In genomic region chr2:18690055-18690691, GRCm38 (mm10) we compare ENCODE assay signal across 8 mouse cellular contexts. TPM values are rescaled to one million over a fixed set of nuclear protein-coding genes. Genes with fewer than 3 reads are reported as not detected.
DNase-seq lines count a peak whose midpoint lies in the region; ATAC-seq and TF ChIP-seq lines count a peak whose summit lies in the region.

No protein-coding gene starts in this region.

- H3K27me3 ChIP-seq in forebrain, embryonic 10.5 days (ENCODE audit: poor library complexity, severe bottlenecking): peaks cover 96% of the 10 kb centered on the region
- peaks cover 33% of the 10 kb centered on the region for H3K27me3 ChIP-seq in hindbrain, embryonic 16.5 days (replicated peaks; ENCODE audit: control insufficient read depth, insufficient read depth, low read length)
- peaks cover 52% of the 10 kb centered on the region for H3K27me3 ChIP-seq in neural tube, embryonic 15.5 days (replicated peaks)

- peak overlapping the region; percentile 75 for H3K4me2 ChIP-seq in hindbrain, embryonic 16.5 days (ENCODE audit: low read length)
- H3K4me2 ChIP-seq in neural tube, embryonic 15.5 days: peak overlapping the region; percentile 87

- 1% methylated on average over 58 of the region's 58 CpGs for WGBS in lung, adult 2 months
- under 1% methylated on average over 58 of the region's 58 CpGs for WGBS in forebrain, embryonic 10.5 days
- WGBS in hindbrain, embryonic 16.5 days: under 1% methylated on average over 58 of the region's 58 CpGs
- WGBS in neural tube, embryonic 15.5 days: under 1% methylated on average over 53 of the region's 58 CpGs

- ATAC-seq in hindbrain, embryonic 16.5 days: peak; percentile 76
- peak; percentile 54 for ATAC-seq in neural tube, embryonic 15.5 days (ENCODE audit: low FRiP score)

- no peaks in the 10 kb centered on the region for H3K36me3 ChIP-seq in forebrain, embryonic 10.5 days (replicated peaks)
- H3K36me3 ChIP-seq in hindbrain, embryonic 16.5 days (ENCODE audit: control insufficient read depth, insufficient read depth, low read length): no peaks in the 10 kb centered on the region
- no peaks in the 10 kb centered on the region for H3K36me3 ChIP-seq in neural tube, embryonic 15.5 days

- H3K9ac ChIP-seq in hindbrain, embryonic 16.5 days (ENCODE audit: low read depth, low read length): peak overlapping the region; percentile 51
- H3K9ac ChIP-seq in neural tube, embryonic 15.5 days (replicated peaks): peak overlapping the region; percentile 38; the same call in 1 of the 2 replicates

- peak; percentile 35 for DNase-seq in lung, adult 2 months
- DNase-seq in lung, postnatal 14 days: no peak
- DNase-seq in T-cell, adult 2 months (ENCODE audit: low spot score): peak; percentile 20
- DNase-seq in forebrain, embryonic 10.5 days (ENCODE audit: extremely low spot score, low spot score): peak; percentile 75
- peak; percentile 20 for DNase-seq in liver
- no peak for DNase-seq in urinary bladder, postnatal 14 days (ENCODE audit: low spot score)

- TF ChIP-seq POLR2A in lung, adult 2 months (IDR thresholded peaks at IDR 0.05; ENCODE audit: borderline replicate concordance, extremely low read depth, low read depth, low read length): no peak

- H3K4me3 ChIP-seq in lung, adult 2 months (replicated peaks; ENCODE audit: extremely low read depth, low read depth, low read length): peak overlapping the region; percentile 20
- peak overlapping the region; percentile 59 for H3K4me3 ChIP-seq in forebrain, embryonic 10.5 days
- peak overlapping the region; percentile 46 for H3K4me3 ChIP-seq in hindbrain, embryonic 16.5 days (ENCODE audit: low read length)
- H3K4me3 ChIP-seq in neural tube, embryonic 15.5 days (replicated peaks): peak overlapping the region; percentile 45

- peak overlapping the region; percentile 86 for H3K27ac ChIP-seq in forebrain, embryonic 10.5 days
- H3K27ac ChIP-seq in hindbrain, embryonic 16.5 days (ENCODE audit: low read depth, low read length): no peak overlapping the region
- H3K27ac ChIP-seq in neural tube, embryonic 15.5 days (replicated peaks): no peak overlapping the region

- no peak for TF ChIP-seq CTCF in lung, adult 2 months (IDR thresholded peaks at IDR 0.05; ENCODE audit: insufficient read depth, low read length)

- H3K9me3 ChIP-seq in forebrain, embryonic 10.5 days: no peaks in the 10 kb centered on the region
- no peaks in the 10 kb centered on the region for H3K9me3 ChIP-seq in hindbrain, embryonic 16.5 days (ENCODE audit: control insufficient read depth, low read length)
- H3K9me3 ChIP-seq in neural tube, embryonic 15.5 days (replicated peaks): no peaks in the 10 kb centered on the region

- H3K4me1 ChIP-seq in lung, adult 2 months (ENCODE audit: control insufficient read depth, insufficient read depth, low read length): peaks cover 9% of the 10 kb centered on the region; the same call in 1 of the 2 replicates
- H3K4me1 ChIP-seq in forebrain, embryonic 10.5 days: peaks cover 39% of the 10 kb centered on the region
- peaks cover 15% of the 10 kb centered on the region for H3K4me1 ChIP-seq in hindbrain, embryonic 16.5 days (ENCODE audit: control insufficient read depth, insufficient read depth, low read depth, low read length)
- H3K4me1 ChIP-seq in neural tube, embryonic 15.5 days: peaks cover 32% of the 10 kb centered on the region

RNA-seq across cellular contexts. Expression of gene Spag6, which starts 3.7 kb away (rescaled TPM):
- polyA plus RNA-seq in lung, adult 2 months (2012; rRNA removed): 0.46 and 0.79 TPM in 2 replicates
- not detected in 2 replicates for polyA plus RNA-seq in forebrain, embryonic 10.5 days (2016; fragmentation: Nextera tagmentation; extraction: Ambion mirVana)
- 0.06 and 0.14 TPM in 2 replicates for polyA plus RNA-seq in hindbrain, embryonic 16.5 days (2015; fragmentation: Nextera tagmentation; extraction: Ambion mirVana)
- 0.06 TPM in 1 of 2 replicates, not detected in the other for polyA plus RNA-seq in neural tube, embryonic 15.5 days (2015; fragmentation: Nextera tagmentation; extraction: Ambion mirVana)

RNA-seq across cellular contexts. Expression of gene Bmi1, which starts 13.4 kb away (rescaled TPM):
- polyA plus RNA-seq in lung, adult 2 months (2012; rRNA removed): 16.2 and 19.0 TPM in 2 replicates
- 25.9 and 28.3 TPM in 2 replicates for polyA plus RNA-seq in forebrain, embryonic 10.5 days (2016; fragmentation: Nextera tagmentation; extraction: Ambion mirVana)
- polyA plus RNA-seq in hindbrain, embryonic 16.5 days (2015; fragmentation: Nextera tagmentation; extraction: Ambion mirVana): 14.0 and 15.6 TPM in 2 replicates
- 18.1 and 19.8 TPM in 2 replicates for polyA plus RNA-seq in neural tube, embryonic 15.5 days (2015; fragmentation: Nextera tagmentation; extraction: Ambion mirVana)

RNA-seq across cellular contexts. Expression of gene Commd3, which starts 18.0 kb away (rescaled TPM):
- polyA plus RNA-seq in lung, adult 2 months (2012; rRNA removed): 36.6 and 38.0 TPM in 2 replicates
- 87.4 and 90.9 TPM in 2 replicates for polyA plus RNA-seq in forebrain, embryonic 10.5 days (2016; fragmentation: Nextera tagmentation; extraction: Ambion mirVana)
- polyA plus RNA-seq in hindbrain, embryonic 16.5 days (2015; fragmentation: Nextera tagmentation; extraction: Ambion mirVana): 177 and 182 TPM in 2 replicates
- 192 and 193 TPM in 2 replicates for polyA plus RNA-seq in neural tube, embryonic 15.5 days (2015; fragmentation: Nextera tagmentation; extraction: Ambion mirVana)

Comparison
In these comparisons a context has a peak if more than half of its experiments do, and no peak if none do; other contexts are left out.
1. DNase-seq: peak in lung, adult 2 months (single experiment), T-cell, adult 2 months (single experiment), forebrain, embryonic 10.5 days (single experiment) and liver (single experiment); none in lung, postnatal 14 days (single experiment) and urinary bladder, postnatal 14 days (single experiment).
2. Peak in every context shown above with its lines, with median percentiles within 50 percentile points of each other: H3K4me3 ChIP-seq.